Mouse (Mus musculus): ENCODE results near the gene Capn15.

The Capn15 gene

GRCm38 (mm10) chr17:25985306-25986294 is at the start of gene Capn15:
Gene Capn15, minus strand, starts transcription at chr17:25985796.
- peak; percentile 96 for DNase-seq

GRCm38 (mm10) chr17:26032037-26032436 is 46.4 kb upstream of the Capn15 start:
- no peak for DNase-seq

- peak; percentile 78 to 86 for DNase-seq
These were observed 46.0 kb upstream of the Capn15 start for GRCm38 (mm10) chr17:26031583-26031982.

GRCm38 (mm10) chr17:26028261-26028660 is 42.7 kb upstream of the Capn15 start:
- DNase-seq = no peak

GRCm38 (mm10) chr17:26024674-26025073 is 39.1 kb upstream of the Capn15 start:
- DNase-seq = no peak

- no peak for DNase-seq
These were observed 38.4 kb upstream of the Capn15 start for GRCm38 (mm10) chr17:26023966-26024365.

GRCm38 (mm10) chr17:26023181-26023580 is 37.6 kb upstream of the Capn15 start:
- no peak for DNase-seq

GRCm38 (mm10) chr17:26021728-26022341 is 36.2 kb upstream of the Capn15 start:
- DNase-seq = no peak

- no peak for DNase-seq
These were observed 35.3 kb upstream of the Capn15 start for GRCm38 (mm10) chr17:26020848-26021347.

- DNase-seq = no peak
These were observed 32.8 kb upstream of the Capn15 start for GRCm38 (mm10) chr17:26018388-26018787.

- DNase-seq = peak in 1 of 2 experiments; percentile 49
These were observed 32.4 kb upstream of the Capn15 start for GRCm38 (mm10) chr17:26017949-26018348.

GRCm38 (mm10) chr17:26017021-26017420 is 31.4 kb upstream of the Capn15 start:
- DNase-seq = no peak

GRCm38 (mm10) chr17:26013711-26014110 is 28.1 kb upstream of the Capn15 start:
- no peak for DNase-seq

GRCm38 (mm10) chr17:26011841-26012460 is 26.4 kb upstream of the Capn15 start:
- peak; percentile 93 to 96 for DNase-seq

GRCm38 (mm10) chr17:26009540-26009939 is 23.9 kb upstream of the Capn15 start:
- peak; percentile 87 to 90 for DNase-seq

- DNase-seq = no peak
These were observed 23.2 kb upstream of the Capn15 start for GRCm38 (mm10) chr17:26008787-26009186.

- DNase-seq = no peak
These were observed 22.7 kb upstream of the Capn15 start for GRCm38 (mm10) chr17:26008331-26008730.

GRCm38 (mm10) chr17:26007646-26008045 is 22.1 kb upstream of the Capn15 start:
- no peak for DNase-seq

- no peak for DNase-seq
These were observed 20.3 kb upstream of the Capn15 start for GRCm38 (mm10) chr17:26005731-26006450.

- DNase-seq = no peak
These were observed 19.1 kb upstream of the Capn15 start for GRCm38 (mm10) chr17:26004711-26005110.

- no peak for DNase-seq
These were observed 18.3 kb upstream of the Capn15 start for GRCm38 (mm10) chr17:26003864-26004263.

- DNase-seq = no peak
These were observed 12.8 kb upstream of the Capn15 start for GRCm38 (mm10) chr17:25998425-25998824.

- DNase-seq = no peak
These were observed 7.9 kb upstream of the Capn15 start for GRCm38 (mm10) chr17:25993489-25993888.

Measured in cerebellum, adult 18-20 months (tissue).